Mouse (Mus musculus) brain, embryonic 14.5 days (tissue): ENCODE results near the gene Atp5j2.

Experiments
- CTCF ChIP-seq: fragments of 200-500 bp; IDR thresholded peaks from 2 replicates; pipeline ENCODE4 v1.5.1; 2012; ENCODE audit warnings: inconsistent platforms, mild to moderate bottlenecking, moderate library complexity, borderline replicate concordance; ENCODE audit not compliant: insufficient read depth, insufficient read length; ENCODE audit errors: extremely low read depth
- POLR2A ChIP-seq: fragments of 200-500 bp; IDR thresholded peaks from 2 replicates; pipeline ENCODE4 v1.6.1; 2012; ENCODE audit warnings: mild to moderate bottlenecking, inconsistent platforms, borderline replicate concordance; ENCODE audit not compliant: poor library complexity, insufficient read depth, insufficient read length, severe bottlenecking; ENCODE audit errors: extremely low read depth

DNA sequence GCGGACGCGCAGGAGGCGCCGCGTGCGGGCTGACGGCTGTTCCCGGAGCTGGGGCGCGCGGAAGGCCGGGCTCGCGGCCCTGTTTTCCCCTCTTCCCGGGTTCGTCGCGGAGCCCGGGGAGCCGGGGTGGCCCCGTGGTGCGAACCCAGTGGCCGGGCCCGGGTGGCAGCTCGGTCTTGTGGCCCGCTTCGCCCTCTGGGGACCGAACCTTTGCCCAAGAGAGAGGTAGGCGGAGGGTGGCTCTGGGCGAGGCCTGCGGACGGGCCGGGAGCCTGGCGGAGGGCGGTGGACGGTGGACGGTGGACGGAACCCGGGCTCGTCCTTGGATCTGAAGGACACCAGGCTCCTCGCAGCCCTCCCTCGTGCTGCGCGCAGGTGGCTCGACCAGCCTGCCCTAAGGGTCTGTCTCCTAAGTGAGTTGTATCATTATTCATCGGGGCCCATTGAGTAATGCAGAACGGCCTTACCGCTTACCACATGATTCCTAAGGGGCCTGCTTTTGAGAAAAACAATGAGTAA lies 40.1 kb upstream of the Atp5j2 start:
- TF ChIP-seq POLR2A (no peak), CTCF (no peak)
